Mouse (Mus musculus) lung, postnatal 4 days (tissue): ENCODE measurements around the gene Ager.
A peak's percentile ranks its signal among the peaks of the same experiment; 100 is the strongest.

Source experiments
- DNase-seq, 2 experiments: peaks; one replicate each; pipeline ENCODE4 v3.0.0; 2021

The Ager gene

DNA sequence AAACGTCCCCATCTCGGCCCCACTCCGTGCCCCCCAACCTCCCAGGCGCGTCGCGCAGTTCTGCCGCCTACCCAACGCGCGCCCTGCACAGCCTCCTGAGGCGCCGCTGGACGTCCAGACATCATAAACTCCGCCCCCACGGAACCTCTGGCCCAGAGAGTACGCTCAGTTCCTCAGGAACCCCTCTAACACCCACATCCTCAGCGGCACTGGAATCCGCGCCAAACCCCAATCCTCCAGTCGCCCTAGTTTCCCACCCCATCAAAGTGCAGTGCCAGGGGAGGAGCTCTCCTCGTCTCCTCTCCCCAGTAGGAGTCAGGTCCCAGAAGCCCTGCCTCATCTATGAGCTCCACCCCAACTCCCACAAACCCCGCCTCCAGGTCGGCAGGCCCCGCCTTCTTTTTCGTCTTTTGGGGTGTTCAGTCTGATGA, 34.6 kb downstream of the Ager start:
- peak; percentile 87 for DNase-seq

DNA sequence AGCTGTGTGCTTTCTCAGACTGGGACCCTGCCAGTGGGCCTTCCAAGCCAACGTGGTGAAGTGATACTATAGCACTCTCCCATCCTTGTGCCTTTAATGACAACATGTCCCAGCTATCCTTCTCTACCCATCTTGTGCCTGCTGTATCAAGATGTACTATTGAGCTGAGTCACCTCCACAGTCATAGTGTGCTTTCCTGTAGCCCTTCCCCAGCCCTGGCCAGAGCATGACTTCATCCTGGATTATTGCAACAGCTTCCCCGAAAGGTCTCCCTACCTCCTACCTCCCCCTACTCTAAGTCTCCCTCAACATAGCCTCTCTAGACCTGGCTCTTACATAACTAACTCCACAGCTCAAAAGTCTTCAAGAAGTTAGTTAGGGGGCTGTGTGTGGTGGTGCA, 38.0 kb downstream of the Ager start:
- DNase-seq = no peak

DNA sequence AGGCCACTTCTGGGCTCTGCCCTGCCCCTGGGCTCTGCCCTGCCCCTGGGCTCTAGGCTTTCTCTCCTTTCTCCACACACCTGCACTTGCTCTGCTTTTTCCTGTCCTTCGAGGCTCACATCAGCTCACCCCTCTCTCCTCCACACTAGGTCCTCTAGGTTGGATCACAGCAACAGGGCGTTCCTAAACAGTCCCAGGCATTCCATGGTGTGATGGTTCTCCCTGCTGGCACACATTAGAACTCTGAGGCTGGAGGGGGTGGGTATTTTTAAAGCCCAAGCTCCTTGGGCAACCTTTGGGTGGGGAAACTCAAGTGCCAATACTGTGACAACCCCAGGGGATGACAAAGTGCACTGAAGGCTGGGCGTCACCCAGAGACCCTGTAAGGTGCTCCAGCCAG, 39.8 kb downstream of the Ager start:
- DNase-seq = no peak

DNA sequence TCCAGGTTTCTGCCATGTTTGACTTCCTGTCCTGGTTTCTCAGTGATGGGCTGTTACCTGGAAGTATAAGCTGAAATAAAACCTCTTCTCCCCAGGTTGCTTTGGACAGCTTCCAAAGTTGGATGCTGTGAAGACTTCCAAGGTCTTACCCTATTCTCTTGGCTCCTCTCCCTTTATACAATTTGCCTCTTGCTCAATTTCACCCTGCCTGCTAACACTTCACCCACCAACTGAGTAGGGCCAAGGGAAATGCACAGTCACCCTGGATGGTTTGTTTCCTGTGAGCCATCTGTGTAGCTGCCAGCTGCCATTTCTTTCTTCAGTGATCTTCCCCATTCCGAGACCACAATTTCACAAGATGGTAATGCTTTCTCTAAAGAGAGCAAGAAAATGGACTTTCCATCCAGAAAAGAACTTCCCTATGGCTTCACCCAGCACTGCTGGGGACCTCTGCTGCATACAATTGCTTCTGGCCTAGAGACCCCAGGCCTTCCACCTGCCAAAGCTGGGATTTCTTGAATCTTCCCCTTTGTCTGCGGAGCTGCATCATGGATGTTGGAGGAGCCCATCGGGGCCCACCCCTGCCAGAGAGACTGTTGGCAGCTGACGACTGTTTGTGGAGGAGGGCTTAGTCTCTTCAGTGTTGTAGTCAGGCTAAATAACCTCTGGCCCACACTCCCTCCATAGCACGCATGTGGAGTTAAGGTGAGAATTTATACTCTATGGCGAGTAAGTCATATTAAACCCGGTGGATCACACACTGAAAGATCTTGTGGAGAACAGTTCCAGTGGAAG, 42.0 kb downstream of the Ager start:
- no peak for DNase-seq

DNA sequence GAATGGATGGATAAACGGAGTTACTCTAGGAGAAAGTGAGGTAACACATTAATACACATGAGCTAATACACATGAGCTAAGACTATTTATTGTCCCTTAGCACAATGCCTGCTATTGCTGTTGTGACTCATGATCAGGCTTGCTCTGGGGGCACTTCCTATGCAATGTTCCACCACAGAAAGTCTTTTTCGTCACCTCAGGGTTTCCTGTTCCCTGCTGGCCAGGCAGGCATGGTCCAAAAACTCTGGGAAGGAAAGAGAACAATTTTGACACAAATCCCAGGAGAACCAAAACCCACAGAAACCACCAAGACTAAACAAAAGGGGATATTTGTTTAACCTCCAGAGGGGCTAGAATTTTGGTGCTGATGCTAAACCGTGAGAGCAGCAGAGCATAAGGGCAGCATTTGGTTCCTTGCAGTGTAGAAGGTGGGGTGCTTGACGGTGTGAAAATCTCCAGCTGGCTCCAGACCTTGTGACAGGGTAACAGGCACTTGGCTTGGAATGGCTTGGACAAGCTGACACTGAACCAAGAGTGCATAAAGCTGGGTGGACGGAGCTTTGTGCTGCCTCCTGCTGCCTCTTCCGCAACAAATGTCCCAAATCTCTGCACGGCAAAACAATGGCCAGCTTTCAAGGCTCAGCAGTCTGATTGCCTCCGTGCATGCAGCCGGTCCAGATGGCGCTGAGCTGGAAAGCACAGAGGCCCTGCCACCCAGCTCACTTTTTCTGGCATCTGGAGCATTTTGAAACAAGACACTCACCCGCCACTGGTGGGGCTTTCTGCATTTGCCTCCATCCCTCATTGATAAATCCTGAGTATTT, 43.3 kb downstream of the Ager start:
- peak in 1 of 2 experiments; percentile 80 for DNase-seq

DNA sequence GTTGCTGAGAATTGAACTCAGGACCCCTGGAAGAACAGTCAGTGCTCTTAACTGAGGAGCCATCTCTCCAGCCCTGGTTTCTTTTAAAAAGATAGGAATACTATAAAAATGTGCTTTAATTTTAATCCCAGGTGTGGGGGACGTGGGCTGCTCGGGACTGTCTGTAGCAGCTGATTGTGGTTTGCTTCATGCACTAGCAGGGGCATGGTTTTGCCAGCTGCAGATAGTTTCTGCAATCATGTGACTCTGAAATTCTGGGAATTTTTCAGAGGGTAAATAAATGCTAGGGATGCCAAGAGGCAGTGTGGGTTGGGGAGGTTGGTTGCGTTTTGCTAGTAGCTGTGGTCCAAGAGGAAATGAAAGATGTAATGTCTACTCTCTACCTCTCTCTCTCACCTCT, 44.3 kb downstream of the Ager start:
- DNase-seq = no peak

DNA sequence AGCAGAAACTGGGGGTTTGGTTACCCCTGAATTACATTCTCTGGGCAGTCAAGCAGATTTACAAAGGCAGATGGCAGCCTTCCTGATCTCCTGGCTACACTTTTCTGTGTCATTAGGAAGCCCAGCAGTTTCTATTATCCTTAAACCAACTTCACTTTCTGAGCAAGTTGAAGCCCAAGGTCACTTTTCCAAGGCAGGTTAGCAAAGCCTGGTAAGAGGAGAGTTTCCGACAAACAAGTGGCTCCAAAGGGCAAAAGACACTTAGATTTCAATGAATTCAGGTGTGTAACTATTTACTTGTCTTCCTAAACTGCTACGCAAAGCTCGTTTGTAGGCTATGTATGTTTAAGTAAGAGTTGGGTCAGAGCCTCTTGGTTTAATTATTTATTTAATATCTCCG, 45.7 kb downstream of the Ager start:
- no peak for DNase-seq

DNA sequence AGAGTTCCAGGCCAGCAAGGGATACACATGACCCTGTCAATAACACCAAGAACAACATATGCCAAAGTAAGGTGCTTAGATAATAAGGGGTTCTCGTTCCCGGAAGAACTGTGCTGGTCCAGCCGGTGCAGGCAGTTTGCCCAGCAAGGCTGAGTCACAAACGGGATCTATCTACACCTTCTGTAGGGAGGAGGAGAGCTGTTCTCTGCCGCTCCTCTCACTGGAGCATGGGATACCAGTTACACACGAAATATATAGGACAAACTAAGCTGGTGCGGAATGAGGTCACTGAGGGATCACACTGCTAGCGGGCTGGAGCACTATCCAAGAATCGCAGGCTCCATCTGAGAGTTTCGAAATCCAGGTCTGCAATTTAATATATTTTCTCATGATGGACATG, 46.3 kb downstream of the Ager start:
- no peak for DNase-seq

DNA sequence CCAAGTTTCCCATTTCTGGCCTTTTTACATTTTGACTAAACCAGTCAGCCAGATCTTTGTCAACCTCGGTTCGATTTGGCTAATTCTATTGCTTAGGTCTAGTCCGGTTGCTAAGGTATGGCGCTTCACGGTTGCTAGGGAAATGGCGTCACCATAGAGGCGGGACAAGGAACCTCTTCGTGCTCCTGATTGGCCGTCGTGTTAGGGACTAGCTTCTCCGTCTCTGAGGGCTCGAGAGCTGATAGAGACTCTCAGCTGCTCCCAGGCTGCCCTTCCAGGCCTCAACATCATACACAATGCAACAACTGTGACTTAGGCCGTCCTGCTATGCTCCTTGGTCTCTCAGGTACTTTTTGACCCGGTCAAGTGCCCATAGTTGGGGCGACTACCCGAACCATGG, 46.9 kb downstream of the Ager start, which contains the start of gene Fkbpl:
Fkbpl (plus strand) TSS at position 157 of the 400 bp plus-strand sequence.
- peak; percentile 96 to 97 for DNase-seq

DNA sequence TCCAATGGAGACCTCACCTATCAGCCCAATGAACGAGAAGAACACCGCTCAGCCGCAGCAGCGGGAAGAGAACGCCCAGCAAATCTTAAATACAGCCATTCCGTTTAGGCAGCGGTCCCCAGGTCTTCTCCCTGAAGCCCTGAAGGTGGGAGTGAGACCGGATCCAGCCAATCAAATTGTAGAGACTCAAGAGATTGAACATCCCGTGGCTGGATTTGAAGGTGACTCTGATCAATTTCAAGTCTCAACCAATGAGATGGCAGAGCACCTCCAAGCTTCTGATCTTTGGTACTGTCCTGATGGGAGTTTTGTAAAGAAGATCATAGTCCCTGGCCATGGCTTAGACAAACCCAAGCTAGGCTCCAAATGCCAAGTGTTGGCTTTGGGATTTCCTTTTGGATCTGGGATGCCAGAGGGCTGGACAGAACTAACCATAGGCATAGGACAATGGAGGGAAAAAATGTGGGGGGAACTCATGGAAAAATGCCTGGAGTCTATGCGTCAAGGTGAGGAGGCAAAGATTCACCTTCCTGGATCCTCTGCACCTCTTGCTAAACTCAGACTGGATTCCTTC, 47.7 kb downstream of the Ager start:
- no peak for DNase-seq

DNA sequence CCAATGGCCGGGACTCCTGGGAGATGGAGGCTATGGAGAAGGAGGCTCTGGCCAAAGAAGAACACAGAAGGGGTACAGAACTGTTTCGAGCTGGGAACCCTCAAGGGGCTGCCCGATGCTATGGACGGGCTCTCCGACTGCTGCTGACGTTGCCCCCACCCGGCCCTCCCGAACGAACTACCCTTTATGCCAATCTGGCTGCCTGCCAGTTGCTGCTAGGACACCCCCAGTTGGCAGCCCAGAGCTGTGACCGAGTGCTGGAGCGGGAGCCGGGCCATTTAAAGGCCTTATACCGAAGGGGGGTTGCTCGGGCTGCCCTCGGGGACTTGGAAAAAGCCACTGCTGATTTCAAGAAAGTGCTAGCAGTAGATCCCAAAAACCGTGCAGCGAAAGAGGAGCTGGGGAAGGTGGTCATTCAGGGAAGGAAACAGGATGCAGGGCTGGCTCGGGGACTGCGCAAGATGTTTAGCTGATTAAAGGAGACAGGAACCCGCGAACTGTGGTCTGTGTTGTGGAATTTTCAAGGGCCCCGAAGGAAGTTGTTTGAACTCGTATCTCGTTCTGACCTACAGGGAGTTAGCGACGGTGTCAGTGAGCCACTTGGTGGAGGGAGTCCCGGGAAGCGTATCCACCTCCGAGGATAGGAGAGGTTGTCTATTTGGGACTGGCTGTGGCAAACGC, 48.3 kb downstream of the Ager start:
- peak in 1 of 2 experiments; percentile 46 for DNase-seq

DNA sequence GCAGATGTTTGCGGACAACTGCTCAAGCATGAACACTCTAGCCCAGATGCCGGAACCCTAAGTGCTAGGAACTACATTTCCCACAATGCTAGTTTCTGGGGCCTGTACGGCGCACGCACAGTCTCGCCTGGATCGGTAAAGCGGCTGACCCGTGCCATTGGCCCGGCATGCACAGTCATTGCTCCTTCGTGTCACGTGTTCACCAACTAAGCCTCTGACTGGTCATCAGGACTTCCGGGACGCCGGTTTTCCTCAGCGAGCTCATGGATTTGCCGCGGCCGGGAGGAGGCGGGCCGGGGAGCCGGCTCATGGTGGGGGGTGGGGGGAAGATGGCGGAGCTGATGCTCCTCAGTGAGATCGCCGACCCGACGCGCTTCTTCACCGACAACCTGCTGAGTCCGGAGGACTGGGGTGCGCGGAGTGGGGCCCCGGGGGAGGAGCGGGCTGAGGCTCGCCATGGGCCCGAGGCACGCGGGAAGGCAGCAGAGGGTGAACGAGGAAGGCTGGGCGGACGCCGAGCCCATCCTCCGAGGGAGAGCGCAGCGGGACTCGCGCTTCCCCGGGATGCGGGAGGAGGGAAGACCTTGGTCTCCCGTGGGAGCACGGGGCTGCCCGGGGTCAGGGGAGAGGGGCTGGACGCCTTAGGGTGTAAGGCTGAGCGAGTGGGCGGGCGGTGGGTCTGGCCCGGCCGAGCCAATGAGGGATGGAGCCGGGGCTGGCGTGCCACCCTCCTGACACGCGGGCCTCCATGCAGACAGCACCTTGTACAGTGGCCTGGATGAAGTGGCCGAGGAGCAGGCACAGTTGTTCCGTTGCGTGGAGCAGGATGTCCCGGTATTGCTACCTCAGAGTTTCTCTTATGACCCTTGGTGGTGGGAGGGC, 49.5 kb downstream of the Ager start, which contains the start of gene Atf6b:
Atf6b (plus strand) TSS at position 241 of the 882 bp plus-strand sequence.
- peak; percentile 95 to 99 for DNase-seq

DNA sequence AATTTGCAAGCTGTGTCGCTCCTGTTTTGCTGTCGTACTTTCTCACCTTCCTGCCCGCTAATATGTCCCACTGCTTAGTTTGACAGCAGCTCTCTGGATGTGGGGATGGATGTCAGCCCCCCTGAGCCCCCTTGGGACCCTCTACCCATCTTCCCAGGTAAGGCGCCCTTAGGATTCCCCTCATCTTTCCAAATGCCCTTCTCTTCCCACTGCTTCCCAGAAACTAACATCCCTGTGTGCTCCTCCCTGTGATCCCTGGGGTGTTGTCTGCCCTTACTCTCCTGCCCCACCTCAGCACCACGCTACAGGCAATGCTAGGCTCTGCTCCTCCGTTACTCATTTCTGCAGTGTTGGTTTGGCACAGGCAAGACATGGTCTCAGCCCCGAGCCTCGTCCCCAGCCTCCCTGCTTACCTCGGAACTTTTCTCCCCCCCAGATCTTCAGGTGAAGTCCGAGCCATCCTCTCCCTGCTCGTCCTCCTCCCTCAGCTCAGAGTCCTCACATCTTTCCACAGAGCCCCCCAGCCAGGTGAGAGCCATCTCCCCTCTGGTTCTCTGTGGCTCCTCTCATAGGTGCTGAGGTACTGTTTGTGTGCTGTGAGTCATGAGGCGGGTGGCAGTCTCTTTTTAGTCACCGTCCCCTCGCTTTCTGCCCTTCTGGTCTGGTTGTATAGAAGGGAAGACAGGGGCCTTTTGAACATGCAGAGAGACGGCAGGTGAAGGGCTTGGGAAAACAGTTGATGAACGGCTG, 50.7 kb downstream of the Ager start:
- no peak for DNase-seq

DNA sequence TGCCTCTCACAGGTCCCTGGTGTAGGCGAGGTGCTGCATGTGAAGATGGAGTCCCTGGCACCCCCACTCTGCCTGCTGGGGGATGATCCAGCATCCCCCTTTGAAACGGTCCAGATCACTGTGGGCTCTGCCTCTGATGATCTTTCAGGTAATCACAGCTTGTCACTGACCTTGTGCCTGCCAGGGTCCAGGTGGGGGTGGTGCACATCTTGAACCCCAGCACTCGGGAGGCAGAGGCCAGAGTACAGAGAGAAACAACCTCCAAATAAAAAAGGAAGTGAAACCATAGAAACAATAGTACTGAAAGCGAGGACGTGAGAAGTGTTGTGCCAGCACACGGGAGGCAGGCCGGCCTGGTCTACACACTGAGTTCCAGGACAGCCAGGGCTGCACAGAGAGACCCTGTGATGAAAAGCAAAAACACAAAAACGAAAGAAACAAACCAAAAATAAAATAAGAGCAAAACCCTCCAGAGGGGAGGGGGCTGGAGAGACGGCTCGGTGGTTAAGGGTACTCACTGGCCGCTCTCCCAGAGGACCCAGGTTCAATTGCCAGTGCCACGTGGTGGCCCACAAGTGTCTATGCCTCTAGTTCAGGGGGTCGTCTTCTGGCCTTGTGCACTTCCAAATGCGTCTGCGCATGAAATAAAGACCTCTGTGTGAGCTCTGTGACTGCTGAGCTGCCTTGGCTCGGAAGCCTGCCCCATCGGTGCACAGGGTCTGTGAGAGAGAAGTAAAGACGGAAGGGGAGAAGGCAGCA, 51.6 kb downstream of the Ager start:
- DNase-seq = no peak
